Mouse (Mus musculus): ENCODE results near the gene Rabgap1l.

Rabgap1l gene

DNA sequence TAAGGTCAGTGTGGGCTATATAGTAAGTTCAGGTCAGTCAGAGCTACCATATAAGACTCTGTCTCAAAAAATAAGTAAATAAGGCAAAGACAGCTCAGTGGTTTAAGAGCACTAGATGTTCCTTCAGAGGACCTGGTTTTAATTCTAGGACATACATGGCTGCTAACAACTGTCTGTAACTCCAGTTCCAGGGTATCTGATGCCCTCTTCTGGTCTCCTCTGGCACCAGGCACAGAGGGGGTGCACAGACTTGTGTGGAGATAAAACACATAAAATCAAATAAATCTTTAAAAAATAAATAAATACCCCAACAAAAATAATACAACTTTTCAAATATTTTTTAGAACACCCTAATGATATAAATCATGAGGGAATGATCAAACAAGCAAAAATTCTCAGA, 2.4 kb downstream of the Rabgap1l start:
- intact Hi-C loops (cut with DNase I) = loop anchor here (10.0 kb wide), 1 partner anchor 114 kb away; the partner anchor contains the start of gene Rc3h1

- intact Hi-C loops (cut with DNase I) = loop anchor here (10.0 kb wide), 1 partner anchor 115 kb away; the partner anchor contains the start of gene Rc3h1
Observed at GRCm38 (mm10) chr1:160789876-160790275, 3.1 kb downstream of the Rabgap1l start.

DNA sequence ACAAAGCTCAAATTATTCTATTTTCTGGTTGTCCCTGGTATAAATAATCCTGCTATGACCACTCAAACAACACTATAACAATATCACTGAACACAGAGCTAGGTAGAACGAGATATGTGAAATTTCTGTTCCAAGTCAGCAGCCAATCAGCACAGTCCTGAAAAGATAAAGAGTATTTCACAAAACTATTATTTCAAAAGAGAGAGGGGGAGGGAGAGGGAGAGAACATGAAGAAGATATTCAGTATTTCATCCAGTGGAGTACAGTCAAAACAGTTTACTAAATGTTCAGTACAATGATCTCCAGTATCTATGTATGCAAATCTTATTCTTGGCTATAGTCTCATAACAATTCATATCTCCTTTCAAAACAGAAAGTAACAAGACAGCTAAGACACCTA, 5.1 kb downstream of the Rabgap1l start:
- intact Hi-C loops (cut with DNase I) = no loop called here

- intact Hi-C loops (cut with DNase I) = no loop called here
Observed at GRCm38 (mm10) chr1:160787164-160787563, 5.8 kb downstream of the Rabgap1l start.

DNA sequence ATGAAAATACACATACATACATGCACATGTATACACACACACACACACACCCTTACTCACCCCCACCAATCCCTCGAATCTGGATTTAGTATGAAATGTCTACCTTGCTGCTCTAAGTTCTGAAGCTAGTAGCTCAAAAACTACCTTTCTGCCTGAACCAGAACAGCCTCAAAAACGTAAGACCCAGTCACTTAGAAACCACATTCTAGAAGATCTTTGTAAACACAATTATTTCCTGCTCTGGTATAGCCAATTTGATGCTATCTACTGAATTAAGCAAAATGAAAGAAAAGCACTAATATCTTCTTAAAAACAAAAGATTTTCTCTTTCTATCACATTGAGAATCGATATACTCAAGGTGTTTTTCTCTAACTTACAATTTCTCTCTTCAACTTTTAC, 6.4 kb downstream of the Rabgap1l start:
- intact Hi-C loops (cut with DNase I) = no loop called here

DNA sequence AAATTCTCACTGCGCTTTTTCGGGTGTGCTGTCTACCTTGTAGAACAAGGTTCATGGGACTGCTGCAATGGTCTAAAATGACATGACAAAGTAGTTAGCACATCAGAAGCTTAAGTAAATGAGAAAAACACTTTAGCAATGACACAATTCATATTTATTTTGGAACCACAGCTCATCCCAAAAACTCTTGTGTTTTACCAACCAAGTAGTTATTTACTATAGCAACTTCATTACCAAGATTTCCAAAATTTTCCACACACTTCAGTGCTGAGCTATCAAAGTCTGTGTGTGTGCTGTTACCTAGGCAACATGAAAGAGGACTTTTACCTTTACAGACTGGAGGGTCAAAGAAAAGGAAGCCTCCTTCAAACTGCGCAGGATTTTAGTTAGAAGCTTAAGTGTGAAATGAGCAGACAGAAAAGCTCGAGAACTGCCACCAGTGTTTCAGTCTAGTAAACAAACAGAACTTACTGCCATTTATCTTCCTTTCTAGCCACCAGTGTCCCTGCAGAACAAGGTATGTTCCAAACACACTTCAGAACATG, 7.3 kb downstream of the Rabgap1l start:
- intact Hi-C loops (cut with DNase I) = no loop called here

DNA sequence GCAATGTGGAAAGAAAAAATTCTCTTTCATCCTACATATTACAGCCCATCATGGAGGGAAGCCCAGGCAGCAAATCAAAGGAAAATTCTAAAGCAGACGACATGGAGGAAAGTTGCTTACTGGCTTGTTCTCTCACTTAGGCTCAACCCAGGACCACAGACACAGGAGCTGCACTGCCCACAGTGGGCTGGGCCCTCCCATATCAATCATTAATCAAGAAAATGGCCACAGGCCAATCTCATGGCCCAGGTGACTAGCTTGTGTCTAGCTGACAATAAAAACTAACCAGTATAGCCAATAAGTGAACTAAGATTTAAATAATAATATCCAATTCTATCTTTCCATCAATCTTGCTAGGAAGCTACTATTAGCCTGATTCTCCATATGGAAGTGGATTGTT, 8.9 kb downstream of the Rabgap1l start:
- intact Hi-C loops (cut with DNase I) = no loop called here

- intact Hi-C loops (cut with DNase I) = no loop called here
Observed at GRCm38 (mm10) chr1:160774166-160774565, 18.8 kb downstream of the Rabgap1l start.

- intact Hi-C loops (cut with DNase I) = no loop called here
Observed at GRCm38 (mm10) chr1:160765565-160765964, 27.4 kb downstream of the Rabgap1l start.

GRCm38 (mm10) chr1:160758243-160758642, 34.8 kb downstream of the Rabgap1l start:
- intact Hi-C loops (cut with DNase I) = loop anchor here (5.0 to 10.0 kb wide), 2 partner anchors 107 to 174 kb away; no protein-coding TSS in a partner anchor

- intact Hi-C loops (cut with DNase I) = loop anchor here (5.0 to 10.0 kb wide), 2 partner anchors 109 to 177 kb away; no protein-coding TSS in a partner anchor
Observed at GRCm38 (mm10) chr1:160755359-160755758, 37.7 kb downstream of the Rabgap1l start.

- intact Hi-C loops (cut with DNase I) = loop anchor here (10.0 kb wide), 1 partner anchor 114 kb away; no protein-coding TSS in a partner anchor
Observed at GRCm38 (mm10) chr1:160750629-160751028, 42.4 kb downstream of the Rabgap1l start.

GRCm38 (mm10) chr1:160746786-160747185, 46.2 kb downstream of the Rabgap1l start:
- intact Hi-C loops (cut with DNase I) = loop anchor here (10.0 kb wide), 1 partner anchor 428 kb away; no protein-coding TSS in a partner anchor

- intact Hi-C loops (cut with DNase I) = loop anchor here (10.0 kb wide), 1 partner anchor 429 kb away; no protein-coding TSS in a partner anchor
Observed at GRCm38 (mm10) chr1:160745238-160745930, 47.6 kb downstream of the Rabgap1l start.

DNA sequence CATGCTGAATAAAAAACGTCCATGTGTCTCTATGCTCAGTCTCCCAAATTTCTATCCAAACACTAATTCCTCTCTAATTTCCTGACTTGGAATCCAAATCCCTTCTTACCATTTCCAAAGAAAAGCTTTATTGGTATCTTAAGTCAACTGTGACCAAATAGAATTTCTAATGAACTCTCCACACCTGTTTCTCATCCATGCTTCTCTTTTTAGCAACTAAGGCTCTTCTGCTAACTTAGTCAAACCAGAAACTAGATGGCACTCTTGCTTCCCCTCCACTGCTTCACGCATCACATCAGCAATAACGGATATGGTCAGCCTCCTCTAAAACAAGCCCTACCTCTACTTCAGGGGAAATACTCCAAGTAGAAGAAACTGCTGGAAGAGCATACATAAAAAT, 49.0 kb downstream of the Rabgap1l start:
- intact Hi-C loops (cut with DNase I) = loop anchor here (5.0 to 10.0 kb wide), 2 partner anchors 193 to 431 kb away; no protein-coding TSS in a partner anchor

- intact Hi-C loops (cut with DNase I) = loop anchor here (5.0 to 10.0 kb wide), 2 partner anchors 194 to 432 kb away; no protein-coding TSS in a partner anchor
Observed at GRCm38 (mm10) chr1:160743229-160743628, 49.8 kb downstream of the Rabgap1l start.

DNA sequence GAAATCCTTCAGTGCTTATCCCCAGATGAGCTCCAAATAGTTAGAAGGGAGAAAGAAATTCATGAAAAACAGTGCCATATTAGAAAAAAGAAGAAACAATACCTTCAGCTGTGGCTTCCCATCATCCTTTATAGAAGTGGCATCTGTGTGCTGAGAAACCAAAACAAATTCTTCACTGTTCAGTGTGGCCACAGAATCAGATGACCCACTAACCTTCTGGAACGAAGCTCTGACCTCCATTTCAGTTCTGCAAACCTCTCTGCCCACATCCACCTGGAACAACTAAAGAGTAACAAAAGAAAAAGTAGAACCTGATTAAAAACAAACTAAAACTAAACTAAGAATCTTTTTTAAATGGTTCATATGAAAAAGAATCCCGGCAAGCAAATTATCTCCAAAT, 52.4 kb downstream of the Rabgap1l start:
- intact Hi-C loops (cut with DNase I) = loop anchor here (5.0 to 10.0 kb wide), 2 partner anchors 197 to 434 kb away; no protein-coding TSS in a partner anchor

- intact Hi-C loops (cut with DNase I) = no loop called here
Observed at GRCm38 (mm10) chr1:160734743-160735142, 58.3 kb downstream of the Rabgap1l start.

- intact Hi-C loops (cut with DNase I) = no loop called here
Observed at GRCm38 (mm10) chr1:160729944-160730343, 63.1 kb downstream of the Rabgap1l start.

DNA sequence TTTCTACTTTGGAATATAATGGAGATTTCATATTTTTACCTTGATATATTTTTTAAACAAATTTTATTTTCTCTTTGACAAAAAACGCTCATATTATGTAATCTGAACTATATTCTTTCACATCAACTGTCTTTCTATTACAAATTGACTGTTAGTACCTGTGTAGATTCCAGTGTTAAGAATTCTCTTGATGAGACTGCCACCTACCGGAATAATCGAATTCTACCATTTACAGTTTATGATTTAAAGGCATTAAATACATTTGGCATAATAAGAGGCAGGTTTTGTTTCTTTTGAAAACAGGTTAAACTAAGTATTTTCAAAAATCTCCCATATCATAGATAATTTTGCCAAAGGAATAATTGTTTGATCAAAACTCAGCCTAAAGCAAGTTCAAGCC, 75.3 kb downstream of the Rabgap1l start:
- intact Hi-C loops (cut with DNase I) = loop anchor here (2.0 to 5.0 kb wide), 3 partner anchors 155 to 485 kb away; no protein-coding TSS in a partner anchor

DNA sequence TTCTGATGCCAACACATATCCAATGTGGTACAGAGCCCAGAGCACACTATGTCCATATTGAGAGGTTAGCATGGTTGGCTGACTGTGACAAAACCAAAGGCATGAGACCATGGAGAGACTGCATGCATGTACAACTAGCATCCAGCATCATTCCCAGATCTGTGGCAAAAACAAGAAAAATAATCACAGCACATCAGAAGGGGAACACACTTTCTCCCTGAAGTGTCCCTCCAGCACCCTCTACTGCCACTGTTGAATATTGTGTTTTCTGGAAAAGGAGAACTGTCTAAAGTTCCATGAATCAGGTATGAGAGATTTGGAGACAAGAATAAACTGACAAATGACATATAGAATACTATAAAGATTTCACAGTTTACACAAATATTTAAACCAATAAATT, 78.3 kb downstream of the Rabgap1l start:
- intact Hi-C loops (cut with DNase I) = loop anchor here (5.0 kb wide), 2 partner anchors 152 to 482 kb away; no protein-coding TSS in a partner anchor

- intact Hi-C loops (cut with DNase I) = no loop called here
Observed at GRCm38 (mm10) chr1:160713887-160714286, 79.1 kb downstream of the Rabgap1l start.

Data from adrenal gland (tissue).